ENCODE assay signal across 9 mouse cellular contexts in the genomic region with DNA sequence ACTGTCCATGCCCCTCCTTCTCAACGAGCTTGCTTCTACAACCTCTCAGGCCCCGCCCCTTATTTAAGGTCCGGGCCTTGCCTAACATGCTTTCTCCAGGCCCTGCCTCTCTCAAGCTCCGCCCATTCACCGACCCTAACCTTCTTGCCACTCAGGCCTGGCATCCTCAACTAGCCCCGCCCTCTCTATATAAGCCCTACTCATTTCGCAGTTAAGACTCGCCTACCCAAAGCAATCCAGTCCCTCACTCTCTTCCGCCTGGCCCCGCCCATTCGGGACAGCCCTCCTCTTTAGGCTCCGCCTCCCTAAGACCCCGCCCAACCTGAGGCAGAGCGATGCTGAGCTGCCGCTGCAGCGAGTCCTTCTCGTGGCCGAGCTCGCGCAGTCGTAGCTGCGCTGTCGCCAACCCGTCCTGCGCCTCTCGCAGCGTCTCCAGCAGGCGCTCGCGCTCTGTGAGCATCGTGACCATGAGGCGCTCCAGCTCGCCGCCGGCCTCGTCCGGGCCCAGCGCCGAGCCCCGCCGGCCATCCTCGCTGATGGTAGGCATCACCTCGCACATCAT. TPM values are rescaled to one million over a fixed set of nuclear protein-coding genes. Genes with fewer than 3 reads are reported as not detected.
A peak's percentile ranks its signal among the peaks of the same experiment; 100 is the strongest.
DNase-seq lines count a peak whose midpoint lies in the region; ATAC-seq lines count a peak whose summit lies in the region.
"Had no signal": no experiment of that assay in that cellular context is flagged by ENCODE, and none has a peak within 500 bp of the region (broad histone marks: within the 10 kb centered on the region; RNA-seq: fewer than 3 reads in every experiment).

No protein-coding gene starts in this region.

- peak; percentile 78 for ATAC-seq in embryonic facial prominence, embryonic 12.5 days (ENCODE audit: insufficient number of reproducible peaks, insufficient read depth, low FRiP score, low TSS enrichment)
- peak; percentile 75 for ATAC-seq in heart, embryonic 15.5 days (replicated peaks; ENCODE audit: insufficient number of reproducible peaks, insufficient read depth, low FRiP score, low read depth)
- peak; percentile 68 for ATAC-seq in liver, embryonic 13.5 days (ENCODE audit: low read depth)
- ATAC-seq in stomach, embryonic 14.5 days (ENCODE audit: insufficient number of reproducible peaks, insufficient read depth, low FRiP score, low read depth): peak; percentile 80

- H3K4me3 ChIP-seq in embryonic facial prominence, embryonic 12.5 days: peak overlapping the region; percentile 40
- peak overlapping the region; percentile 46 for H3K4me3 ChIP-seq in heart, embryonic 15.5 days
- peak overlapping the region; percentile 51 for H3K4me3 ChIP-seq in liver, embryonic 13.5 days (replicated peaks)
- peak overlapping the region; percentile 32 for H3K4me3 ChIP-seq in stomach, embryonic 14.5 days (ENCODE audit: low read depth, low read length)

- no peaks in the 10 kb centered on the region for H3K36me3 ChIP-seq in embryonic facial prominence, embryonic 12.5 days
- H3K36me3 ChIP-seq in heart, embryonic 15.5 days: no peaks in the 10 kb centered on the region
- H3K36me3 ChIP-seq in liver, embryonic 13.5 days: no peaks in the 10 kb centered on the region
- no peaks in the 10 kb centered on the region for H3K36me3 ChIP-seq in stomach, embryonic 14.5 days (ENCODE audit: control insufficient read depth, insufficient read depth, low read length)
- H3K36me3 ChIP-seq: G1E had no signal

- H3K4me1 ChIP-seq in embryonic facial prominence, embryonic 12.5 days: peaks cover 9% of the 10 kb centered on the region; the same call in 1 of the 2 replicates
- peaks cover 15% of the 10 kb centered on the region for H3K4me1 ChIP-seq in heart, embryonic 15.5 days (replicated peaks)
- H3K4me1 ChIP-seq in liver, embryonic 13.5 days (replicated peaks): peaks cover 29% of the 10 kb centered on the region
- H3K4me1 ChIP-seq in stomach, embryonic 14.5 days (ENCODE audit: control insufficient read depth, insufficient read depth, low read length): peaks cover 12% of the 10 kb centered on the region; the same call in 1 of the 2 replicates

- no peaks in the 10 kb centered on the region for H3K9me3 ChIP-seq in embryonic facial prominence, embryonic 12.5 days
- H3K9me3 ChIP-seq in heart, embryonic 15.5 days (replicated peaks): no peaks in the 10 kb centered on the region
- H3K9me3 ChIP-seq in liver, embryonic 13.5 days (replicated peaks): no peaks in the 10 kb centered on the region
- H3K9me3 ChIP-seq in stomach, embryonic 14.5 days (ENCODE audit: control insufficient read depth, low read depth, low read length): no peaks in the 10 kb centered on the region

- DNase-seq in layer of hippocampus, adult 11-12 months (ENCODE audit: low spot score): peak; percentile 81
- DNase-seq in layer of hippocampus, adult 9-10 months (ENCODE audit: low spot score): no peak
- peak; percentile 80 for DNase-seq in kidney, postnatal 14 days
- peak; percentile 76 for DNase-seq in liver, embryonic 13.5 days
- DNase-seq in natural killer cell, adult 2 months (ENCODE audit: low spot score in 2 of 2): peak; percentile 79 to 86

- under 1% methylated on average over 43 of the region's 43 CpGs for WGBS in embryonic facial prominence, embryonic 12.5 days
- under 1% methylated on average over 43 of the region's 43 CpGs for WGBS in heart, embryonic 15.5 days
- under 1% methylated on average over 43 of the region's 43 CpGs for WGBS in liver, embryonic 13.5 days (ENCODE audit: insufficient replicate concordance)
- under 1% methylated on average over 43 of the region's 43 CpGs for WGBS in stomach, embryonic 14.5 days

- no peak overlapping the region for H3K27ac ChIP-seq in embryonic facial prominence, embryonic 12.5 days
- H3K27ac ChIP-seq in heart, embryonic 15.5 days: no peak overlapping the region
- H3K27ac ChIP-seq in liver, embryonic 13.5 days: no peak overlapping the region
- H3K27ac ChIP-seq in stomach, embryonic 14.5 days (ENCODE audit: low read length): no peak overlapping the region

- peaks cover 63% of the 10 kb centered on the region for H3K27me3 ChIP-seq in embryonic facial prominence, embryonic 12.5 days
- H3K27me3 ChIP-seq in heart, embryonic 15.5 days: peaks cover 81% of the 10 kb centered on the region
- H3K27me3 ChIP-seq in liver, embryonic 13.5 days: peaks cover 93% of the 10 kb centered on the region
- H3K27me3 ChIP-seq in stomach, embryonic 14.5 days (ENCODE audit: control insufficient read depth, insufficient read depth, low read length): peaks cover 26% of the 10 kb centered on the region; the same call in 1 of the 2 replicates

- H3K4me2 ChIP-seq in embryonic facial prominence, embryonic 12.5 days (replicated peaks): peak overlapping the region; percentile 62
- H3K4me2 ChIP-seq in heart, embryonic 15.5 days: peak overlapping the region; percentile 74
- H3K4me2 ChIP-seq in liver, embryonic 13.5 days: peak overlapping the region; percentile 70
- peak overlapping the region; percentile 73 for H3K4me2 ChIP-seq in stomach, embryonic 14.5 days (replicated peaks; ENCODE audit: low read depth, low read length)

- peak overlapping the region; percentile 45 for H3K9ac ChIP-seq in embryonic facial prominence, embryonic 12.5 days
- peak overlapping the region; percentile 37; the same call in 1 of the 2 replicates for H3K9ac ChIP-seq in heart, embryonic 15.5 days
- peak overlapping the region; percentile 19; the same call in 1 of the 2 replicates for H3K9ac ChIP-seq in liver, embryonic 13.5 days
- 0 out of 2 replicates have a peak overlapping the region, but pooled peaks have one; percentile 10 for H3K9ac ChIP-seq in stomach, embryonic 14.5 days (replicated peaks; ENCODE audit: low read depth, low read length)

RNA-seq across cellular contexts. Expression of a gene that starts 5.5 kb away (rescaled TPM):
- polyA plus RNA-seq in embryonic facial prominence, embryonic 12.5 days (2016; fragmentation: Nextera tagmentation; extraction: Ambion mirVana): 8.8 and 9.2 TPM in 2 replicates
- polyA plus RNA-seq in heart, embryonic 15.5 days (2015; fragmentation: Nextera tagmentation; extraction: Ambion mirVana): 1.6 and 2.1 TPM in 2 replicates
- 0.24 and 0.25 TPM in 2 replicates for polyA plus RNA-seq in liver, embryonic 13.5 days (2015; fragmentation: Nextera tagmentation; extraction: Ambion mirVana)
- polyA plus RNA-seq in stomach, embryonic 14.5 days (2014; fragmentation: Nextera tagmentation; extraction: Ambion mirVana): 5.2 and 6.1 TPM in 2 replicates

RNA-seq across cellular contexts. Expression of a gene that starts 9.1 kb away (rescaled TPM):
- polyA plus RNA-seq in embryonic facial prominence, embryonic 12.5 days (2016; fragmentation: Nextera tagmentation; extraction: Ambion mirVana): 1.2 and 1.9 TPM in 2 replicates
- 1.2 and 1.3 TPM in 2 replicates for polyA plus RNA-seq in heart, embryonic 15.5 days (2015; fragmentation: Nextera tagmentation; extraction: Ambion mirVana)
- not detected in 2 replicates for polyA plus RNA-seq in liver, embryonic 13.5 days (2015; fragmentation: Nextera tagmentation; extraction: Ambion mirVana)
- 4.2 and 5.1 TPM in 2 replicates for polyA plus RNA-seq in stomach, embryonic 14.5 days (2014; fragmentation: Nextera tagmentation; extraction: Ambion mirVana)

RNA-seq across cellular contexts. Expression of a gene that starts 26.2 kb away (rescaled TPM):
- polyA plus RNA-seq in embryonic facial prominence, embryonic 12.5 days (2016; fragmentation: Nextera tagmentation; extraction: Ambion mirVana): 0.81 and 1.5 TPM in 2 replicates
- 25.2 and 26.4 TPM in 2 replicates for polyA plus RNA-seq in heart, embryonic 15.5 days (2015; fragmentation: Nextera tagmentation; extraction: Ambion mirVana)
- 0.12 and 0.15 TPM in 2 replicates for polyA plus RNA-seq in liver, embryonic 13.5 days (2015; fragmentation: Nextera tagmentation; extraction: Ambion mirVana)
- 0.78 and 1.8 TPM in 2 replicates for polyA plus RNA-seq in stomach, embryonic 14.5 days (2014; fragmentation: Nextera tagmentation; extraction: Ambion mirVana)
- polyA plus RNA-seq: G1E had no signal

RNA-seq across cellular contexts. Expression of a gene that starts 27.7 kb away (rescaled TPM):
- 16.1 and 18.5 TPM in 2 replicates for polyA plus RNA-seq in embryonic facial prominence, embryonic 12.5 days (2016; fragmentation: Nextera tagmentation; extraction: Ambion mirVana)
- 12.7 and 15.8 TPM in 2 replicates for polyA plus RNA-seq in heart, embryonic 15.5 days (2015; fragmentation: Nextera tagmentation; extraction: Ambion mirVana)
- polyA plus RNA-seq in liver, embryonic 13.5 days (2015; fragmentation: Nextera tagmentation; extraction: Ambion mirVana): 0.85 and 1.3 TPM in 2 replicates
- 18.3 and 23.5 TPM in 2 replicates for polyA plus RNA-seq in stomach, embryonic 14.5 days (2014; fragmentation: Nextera tagmentation; extraction: Ambion mirVana)

RNA-seq across cellular contexts. Expression of a gene that starts 34.2 kb away (rescaled TPM):
- polyA plus RNA-seq in embryonic facial prominence, embryonic 12.5 days (2016; fragmentation: Nextera tagmentation; extraction: Ambion mirVana): 323 and 338 TPM in 2 replicates
- polyA plus RNA-seq in heart, embryonic 15.5 days (2015; fragmentation: Nextera tagmentation; extraction: Ambion mirVana): 123 and 146 TPM in 2 replicates
- 108 and 129 TPM in 2 replicates for polyA plus RNA-seq in liver, embryonic 13.5 days (2015; fragmentation: Nextera tagmentation; extraction: Ambion mirVana)
- 118 and 124 TPM in 2 replicates for polyA plus RNA-seq in stomach, embryonic 14.5 days (2014; fragmentation: Nextera tagmentation; extraction: Ambion mirVana)
